Mouse (Mus musculus) heart, adult 2 months (tissue): ENCODE results near the gene Ptger4.

Experiments used
- CTCF ChIP-seq: fragments of 200-600 bp; IDR thresholded peaks from 2 replicates; pipeline ENCODE4 v1.8.1; 2022; ENCODE audit warnings: antibody characterized with exemption, mild to moderate bottlenecking, moderate library complexity
- EP300 ChIP-seq: fragments of 200-500 bp; IDR thresholded peaks from 2 replicates; pipeline ENCODE4 v1.6.1; 2011; ENCODE audit warnings: low read depth, low read length, control low read depth; ENCODE audit not compliant: insufficient read depth
- POLR2A ChIP-seq: fragments of 200-500 bp; IDR thresholded peaks from 2 replicates; pipeline ENCODE4 v1.6.1; 2011; ENCODE audit warnings: mild to moderate bottlenecking, low read depth, low read length, control low read depth; ENCODE audit not compliant: insufficient read depth

DNA sequence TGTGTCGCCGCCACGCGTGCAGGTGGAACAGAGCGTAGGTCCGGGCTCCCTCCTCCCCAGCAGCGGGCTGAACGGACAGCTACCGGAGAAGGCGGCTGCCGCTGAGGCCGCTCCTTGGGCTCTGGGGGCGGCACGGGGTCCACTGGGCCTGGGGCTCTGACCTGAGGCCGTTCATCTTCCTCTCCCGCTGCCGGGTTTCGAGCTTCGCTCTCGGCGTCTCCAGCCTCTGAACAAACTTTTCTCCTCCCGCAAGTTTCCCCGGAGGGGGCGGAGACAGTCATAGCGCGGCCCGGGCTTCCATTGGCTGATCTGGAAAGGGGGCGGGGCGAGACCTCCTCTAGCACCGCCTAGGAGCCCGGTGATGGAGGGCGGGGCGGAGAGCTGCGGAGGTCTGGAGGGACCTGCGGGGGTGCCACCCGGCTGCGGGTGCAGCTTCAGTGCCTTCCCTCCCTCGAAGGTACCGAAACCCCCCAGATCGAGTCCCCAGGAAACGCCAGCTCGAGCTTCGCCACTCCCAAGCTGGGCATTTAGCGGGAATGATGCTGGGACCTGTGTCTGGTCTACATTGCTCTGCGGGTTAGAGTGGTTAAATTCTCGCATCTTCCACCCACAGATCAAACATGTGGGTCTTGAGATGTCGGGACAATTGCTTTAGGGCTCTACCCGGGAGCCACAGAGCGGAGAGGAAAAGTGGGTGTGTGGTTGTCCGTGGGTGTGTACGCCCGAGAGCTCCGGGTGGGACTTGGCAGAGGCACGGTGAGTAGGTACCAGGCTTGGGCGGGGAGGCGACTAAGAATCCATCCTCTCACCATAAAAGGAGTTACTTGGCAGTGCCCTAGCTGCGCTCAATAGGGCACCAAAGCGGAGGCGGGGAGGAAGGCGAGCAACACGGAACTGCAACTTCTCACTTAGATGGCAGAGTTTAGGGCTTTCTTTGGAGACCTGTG lies at the start of gene Ptger4:
- TF ChIP-seq POLR2A (peak; percentile 94), CTCF (no peak), EP300 (no peak)
